Mouse (Mus musculus) intestine, embryonic 16.5 days (tissue): ENCODE data around the gene Sox5. TPM values are rescaled to one million over a fixed set of nuclear protein-coding genes. Genes with fewer than 3 reads are reported as not detected.

ENCODE experiments used
- ATAC-seq: fragments of 200-750 bp; cut with Nextera tagmentation; 2 replicates; pipeline ENCODE4 v1.8.0; 2017; ENCODE audit warnings: moderate TSS enrichment, moderate library complexity
- H3K27ac ChIP-seq: fragments of 300-500 bp; sonication (generic); 2 replicates; pipeline ENCODE4 v1.5.1; 2014; ENCODE audit warnings: mild to moderate bottlenecking, low read length
- H3K27me3 ChIP-seq: fragments of 300-500 bp; sonication (generic); replicated peaks from 2 replicates; pipeline ENCODE4 v1.6.1; 2014; ENCODE audit warnings: low read length, control low read depth, mixed read lengths; ENCODE audit not compliant: control insufficient read depth, insufficient read depth
- H3K36me3 ChIP-seq: fragments of 300-500 bp; sonication (generic); 2 replicates; pipeline ENCODE4 v1.6.1; 2014; ENCODE audit warnings: low read length, control low read depth; ENCODE audit not compliant: control insufficient read depth, insufficient read depth
- H3K4me1 ChIP-seq: fragments of 300-500 bp; sonication (generic); 2 replicates; pipeline ENCODE4 v1.6.1; 2014; ENCODE audit warnings: low read length, control low read depth, mixed read lengths; ENCODE audit not compliant: control insufficient read depth, insufficient read depth
- H3K4me2 ChIP-seq: fragments of 300-500 bp; sonication (generic); 2 replicates; pipeline ENCODE4 v1.6.1; 2014; ENCODE audit warnings: low read depth, low read length, control low read depth
- H3K4me3 ChIP-seq: fragments of 300-500 bp; sonication (generic); 2 replicates; pipeline ENCODE4 v1.5.1; 2014; ENCODE audit warnings: mild to moderate bottlenecking, low read length
- H3K9ac ChIP-seq: fragments of 300-500 bp; sonication (generic); 2 replicates; pipeline ENCODE4 v1.6.1; 2014; ENCODE audit warnings: low read depth, low read length
- H3K9me3 ChIP-seq: fragments of 300-500 bp; sonication (generic); 2 replicates; pipeline ENCODE4 v1.6.1; 2016; ENCODE audit warnings: low read length, control low read depth; ENCODE audit not compliant: control insufficient read depth
- WGBS: fragments of 180-500 bp; shearing (Covaris S2); extraction: QIAGEN DNeasy Blood & Tissue Kit; methylation state at CpG from one replicate; pipeline ENCODE4 v1.1.7; 2014; 5-methylcytosine and 5-hydroxymethylcytosine counted together
- polyA plus RNA-seq: library from polyadenylated mRNA; unstranded; fragments of >200 nt; fragmentation: Nextera tagmentation; extraction: Ambion mirVana; gene quantifications from 2 replicates; pipeline ENCODE4 v1.2.1, GENCODE M21; 2015

The Sox5 gene
- polyA plus RNA-seq, 1 experiment from 2014 or later: 14.3 TPM

GRCm38 (mm10) chr6:144067491-144067890, 714.3 kb downstream of the Sox5 start:
- ATAC-seq: no peak
- Histone ChIP-seq H3K27ac (no peak overlapping the region), H3K4me3 (no peak overlapping the region), H3K27me3 (no peaks in the 10 kb centered on the region), H3K36me3 (no peaks in the 10 kb centered on the region), H3K4me1 (no peaks in the 10 kb centered on the region), H3K9ac (no peak overlapping the region), H3K4me2 (no peak overlapping the region), H3K9me3 (no peaks in the 10 kb centered on the region)
- 53% methylated on average over 7 of the region's 7 CpGs for WGBS

DNA sequence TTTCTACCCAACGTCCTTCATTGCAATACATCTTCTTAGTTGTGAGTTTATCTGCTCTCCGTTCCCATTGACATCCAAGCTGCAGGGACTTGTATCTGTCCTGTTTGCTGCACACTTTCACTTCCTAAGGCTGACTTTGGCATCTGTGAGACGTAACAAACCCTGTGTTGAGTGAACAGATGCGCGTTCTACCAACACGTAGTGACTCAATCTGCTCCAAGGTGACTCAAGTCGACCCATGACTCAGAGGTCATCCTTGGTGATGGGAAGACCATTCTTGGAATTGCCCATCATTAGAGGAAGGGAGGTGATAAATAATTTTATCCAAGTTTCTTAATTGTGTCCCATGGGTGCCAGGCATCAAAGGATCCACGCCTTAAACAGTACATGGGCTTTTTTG, 719.3 kb downstream of the Sox5 start:
- ATAC-seq: no peak
- H3K9me3 ChIP-seq: no peaks in the 10 kb centered on the region
- no peak overlapping the region for H3K4me2 ChIP-seq
- 89% methylated on average over 8 of the region's 8 CpGs for WGBS
- H3K4me3 ChIP-seq: no peak overlapping the region
- H3K9ac ChIP-seq: no peak overlapping the region
- no peak overlapping the region for H3K27ac ChIP-seq
- no peaks in the 10 kb centered on the region for H3K4me1 ChIP-seq
- no peaks in the 10 kb centered on the region for H3K36me3 ChIP-seq
- H3K27me3 ChIP-seq: no peaks in the 10 kb centered on the region

GRCm38 (mm10) chr6:144061814-144062213, 720.0 kb downstream of the Sox5 start:
- H3K4me1 ChIP-seq: peaks cover 2% of the 10 kb centered on the region
- H3K9me3 ChIP-seq: no peaks in the 10 kb centered on the region
- WGBS: 88% methylated on average over 8 of the region's 8 CpGs
- H3K27me3 ChIP-seq: no peaks in the 10 kb centered on the region
- no peak for ATAC-seq
- no peak overlapping the region for H3K9ac ChIP-seq
- H3K4me2 ChIP-seq: no peak overlapping the region
- no peaks in the 10 kb centered on the region for H3K36me3 ChIP-seq
- H3K27ac ChIP-seq: no peak overlapping the region
- no peak overlapping the region for H3K4me3 ChIP-seq

DNA sequence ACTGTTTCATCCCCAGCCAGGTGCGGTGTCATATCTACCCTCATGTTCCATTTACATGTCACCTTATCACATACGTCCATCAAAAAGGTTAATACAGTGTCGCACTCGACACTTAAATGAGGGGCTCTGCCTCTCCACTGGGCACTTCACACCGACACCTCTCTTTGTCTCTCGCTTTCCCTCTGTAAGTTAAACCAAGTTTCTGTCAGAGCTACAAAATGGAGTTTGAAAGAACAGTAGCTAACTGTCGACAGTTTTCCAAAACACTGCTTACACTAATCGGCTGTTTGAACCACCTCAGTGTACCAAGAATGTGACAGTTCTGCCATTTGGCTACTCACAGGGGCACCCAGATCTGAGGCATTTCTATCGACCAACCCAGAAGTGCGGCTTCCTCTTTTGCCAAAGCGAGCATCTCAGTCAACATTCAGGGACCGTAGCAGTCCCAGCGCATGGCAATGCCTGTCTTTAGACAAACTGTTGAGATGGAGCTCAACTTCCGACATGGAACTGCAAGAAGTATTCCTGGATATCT, 724.6 kb downstream of the Sox5 start:
- Histone ChIP-seq H3K27me3 (no peaks in the 10 kb centered on the region), H3K9me3 (no peaks in the 10 kb centered on the region), H3K4me1 (peaks cover 6% of the 10 kb centered on the region), H3K9ac (no peak overlapping the region), H3K4me2 (no peak overlapping the region), H3K4me3 (no peak overlapping the region), H3K27ac (no peak overlapping the region), H3K36me3 (no peaks in the 10 kb centered on the region)
- 80% methylated on average over 14 of the region's 14 CpGs for WGBS
- no peak for ATAC-seq

- Histone ChIP-seq H3K9ac (no peak overlapping the region), H3K36me3 (no peaks in the 10 kb centered on the region), H3K27me3 (no peaks in the 10 kb centered on the region), H3K4me1 (peaks cover 6% of the 10 kb centered on the region), H3K9me3 (no peaks in the 10 kb centered on the region), H3K27ac (no peak overlapping the region), H3K4me3 (no peak overlapping the region), H3K4me2 (no peak overlapping the region)
- 56% methylated on average over 10 of the region's 10 CpGs for WGBS
- ATAC-seq: peak; percentile 59; the same call in 1 of the 2 replicates
Observed at GRCm38 (mm10) chr6:144056252-144057097, 725.3 kb downstream of the Sox5 start.

DNA sequence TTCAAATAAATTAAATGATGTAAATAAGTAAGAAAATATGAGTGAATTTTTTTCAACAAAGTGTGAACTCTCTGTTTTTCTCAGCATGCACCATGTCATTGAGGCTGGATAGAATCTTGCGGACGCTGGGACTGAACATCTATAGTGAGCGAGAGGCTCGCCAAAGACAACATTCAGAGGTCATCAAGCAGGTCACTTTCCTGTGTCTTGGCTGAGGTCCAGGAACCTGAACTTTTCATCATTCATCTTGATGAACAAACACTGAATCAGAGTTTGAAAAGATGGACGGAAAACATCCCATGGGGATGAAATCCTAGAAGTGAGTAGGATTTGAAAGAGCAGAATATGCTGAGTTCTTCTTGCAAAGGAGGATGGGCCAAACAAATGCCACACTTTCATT, 729.3 kb downstream of the Sox5 start:
- Histone ChIP-seq H3K27ac (no peak overlapping the region), H3K27me3 (no peaks in the 10 kb centered on the region), H3K36me3 (no peaks in the 10 kb centered on the region), H3K4me1 (peaks cover 6% of the 10 kb centered on the region), H3K4me3 (no peak overlapping the region), H3K9me3 (no peaks in the 10 kb centered on the region), H3K4me2 (no peak overlapping the region), H3K9ac (no peak overlapping the region)
- no peak for ATAC-seq
- 65% methylated on average over 5 of the region's 5 CpGs for WGBS

DNA sequence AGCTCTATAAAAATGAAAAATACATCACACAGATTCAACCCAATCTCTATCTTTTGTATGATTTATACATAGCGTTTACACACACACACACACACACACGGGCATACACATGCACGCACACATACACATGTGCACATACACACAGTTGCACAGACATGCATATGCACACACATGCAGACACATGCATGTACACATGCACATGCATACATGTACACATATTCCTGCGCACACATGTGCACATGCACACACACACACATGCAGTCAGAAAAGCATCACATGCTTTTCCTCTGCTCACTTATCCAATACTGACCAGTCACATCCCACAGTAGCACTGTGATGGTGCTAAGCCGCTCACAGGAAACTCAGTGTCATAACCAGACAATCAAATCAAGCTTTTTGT, 730.5 kb downstream of the Sox5 start:
- WGBS: 93% methylated on average over 5 of the region's 5 CpGs
- H3K4me1 ChIP-seq: no peaks in the 10 kb centered on the region
- H3K9ac ChIP-seq: no peak overlapping the region
- ATAC-seq: no peak
- no peak overlapping the region for H3K4me3 ChIP-seq
- no peak overlapping the region for H3K4me2 ChIP-seq
- no peak overlapping the region for H3K27ac ChIP-seq
- no peaks in the 10 kb centered on the region for H3K27me3 ChIP-seq
- H3K9me3 ChIP-seq: no peaks in the 10 kb centered on the region
- no peaks in the 10 kb centered on the region for H3K36me3 ChIP-seq

GRCm38 (mm10) chr6:144048201-144048924, 733.4 kb downstream of the Sox5 start:
- no peaks in the 10 kb centered on the region for H3K9me3 ChIP-seq
- no peak overlapping the region for H3K27ac ChIP-seq
- no peaks in the 10 kb centered on the region for H3K4me1 ChIP-seq
- no peak overlapping the region for H3K9ac ChIP-seq
- H3K4me2 ChIP-seq: no peak overlapping the region
- no peaks in the 10 kb centered on the region for H3K27me3 ChIP-seq
- no peak overlapping the region for H3K4me3 ChIP-seq
- WGBS: 54% methylated on average over 3 of the region's 3 CpGs
- H3K36me3 ChIP-seq: no peaks in the 10 kb centered on the region
- peak; percentile 76 for ATAC-seq

DNA sequence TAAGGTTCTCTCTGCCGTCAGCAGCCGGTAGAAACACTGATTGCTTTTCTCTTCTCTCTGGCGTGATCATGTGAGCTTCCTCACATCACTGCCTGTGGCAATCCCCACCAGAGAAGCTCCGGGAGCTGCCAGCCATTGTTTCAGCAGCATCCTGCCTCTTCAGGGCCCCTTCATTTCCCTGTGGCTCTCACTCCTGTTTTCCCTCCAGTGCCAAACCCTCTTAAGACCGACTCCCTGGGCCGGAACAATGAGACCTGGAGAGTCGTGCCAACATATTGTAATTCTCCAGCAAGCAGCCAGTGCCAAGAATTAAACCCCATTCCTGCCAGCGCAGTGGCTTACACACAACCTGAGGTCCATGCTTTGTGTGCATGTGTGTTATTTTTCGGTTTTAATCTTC, 736.3 kb downstream of the Sox5 start:
- H3K27ac ChIP-seq: no peak overlapping the region
- no peaks in the 10 kb centered on the region for H3K4me1 ChIP-seq
- no peak overlapping the region for H3K4me3 ChIP-seq
- H3K27me3 ChIP-seq: no peaks in the 10 kb centered on the region
- H3K9me3 ChIP-seq: no peaks in the 10 kb centered on the region
- H3K36me3 ChIP-seq: no peaks in the 10 kb centered on the region
- no peak overlapping the region for H3K9ac ChIP-seq
- WGBS: 50% methylated on average over 9 of the region's 9 CpGs
- H3K4me2 ChIP-seq: no peak overlapping the region
- no peak for ATAC-seq
